Mouse (Mus musculus) right cerebral cortex, postnatal 4 days (tissue): ENCODE data around the gene Itpr2.

ENCODE experiments used
- DNase-seq: peaks from one replicate; pipeline ENCODE4 v3.0.0-alpha.2; 2022

Gene Itpr2

DNA sequence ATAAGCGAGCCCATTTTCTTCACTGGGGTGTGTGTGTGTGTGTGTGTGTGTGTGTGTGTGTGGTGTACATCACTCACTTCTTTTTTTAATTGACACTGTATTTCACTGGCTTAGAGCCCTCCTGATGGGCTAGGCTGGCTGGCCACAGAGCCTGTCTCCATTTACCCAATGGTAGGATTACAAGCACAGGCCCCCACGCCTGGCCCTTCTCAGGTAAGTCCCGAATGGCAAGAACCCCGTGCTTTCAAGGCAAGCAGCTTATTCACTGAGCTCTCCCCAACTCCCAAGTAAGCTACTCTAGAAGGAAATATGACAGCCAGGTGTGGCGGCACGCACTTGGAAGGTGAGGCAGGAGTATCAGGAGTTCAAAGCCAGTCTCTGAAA is 91.6 kb downstream of the Itpr2 start:
- DNase-seq = no peak

DNA sequence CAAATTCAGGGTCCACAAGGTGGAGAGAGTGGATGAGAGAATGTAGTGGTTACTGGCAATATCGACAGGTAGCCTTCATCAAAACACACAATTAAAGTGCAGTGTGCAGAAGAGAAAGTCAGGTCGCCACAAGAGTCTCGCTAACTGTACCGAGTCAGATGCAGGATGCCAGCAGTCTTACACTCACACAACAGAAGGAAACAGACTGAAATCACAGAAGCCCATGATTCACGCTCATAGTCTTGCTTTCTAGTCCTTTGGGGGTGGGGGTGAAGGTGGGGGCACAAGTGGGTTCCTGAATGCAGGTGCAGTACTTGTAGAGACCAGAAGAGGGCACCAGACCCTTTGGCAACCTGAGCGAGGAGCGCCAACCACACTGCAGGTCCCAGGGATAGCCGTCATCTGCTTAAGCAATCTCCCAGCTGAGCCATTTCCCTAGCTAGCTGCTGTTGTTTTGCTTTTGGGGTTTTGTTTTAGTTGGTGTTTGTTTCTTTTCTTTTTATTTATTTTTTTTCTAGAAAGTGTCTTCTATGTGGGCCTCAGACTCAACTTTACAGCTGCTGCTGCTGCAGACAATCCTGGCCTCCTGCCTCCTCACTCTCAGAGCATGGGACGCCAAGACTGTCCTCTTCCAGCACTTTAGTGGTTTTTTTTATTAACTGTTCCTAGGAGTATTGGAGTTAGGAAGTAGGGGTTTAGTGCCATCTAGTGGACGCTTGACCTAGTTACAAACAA is 92.2 kb downstream of the Itpr2 start:
- peak; percentile 83 for DNase-seq

DNA sequence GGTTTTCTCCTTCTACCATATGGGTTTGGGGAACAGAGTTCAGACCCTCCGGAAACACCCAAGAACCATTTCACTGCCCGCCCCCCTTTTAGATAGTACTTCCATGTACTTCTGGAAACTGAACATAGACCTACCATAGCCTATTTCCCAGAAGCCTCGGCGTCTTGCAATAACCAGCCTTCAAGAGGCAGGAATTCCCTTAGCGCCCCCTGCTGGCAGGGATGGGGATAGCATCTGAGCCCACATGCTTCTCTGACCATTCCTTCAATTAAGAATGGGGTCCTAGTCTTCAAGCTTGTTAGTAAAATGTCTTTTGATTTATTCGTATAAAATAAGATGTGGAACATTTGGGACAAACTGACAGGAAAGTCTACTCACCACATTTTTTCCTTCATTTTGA is 96.6 kb downstream of the Itpr2 start:
- DNase-seq = peak; percentile 39

DNA sequence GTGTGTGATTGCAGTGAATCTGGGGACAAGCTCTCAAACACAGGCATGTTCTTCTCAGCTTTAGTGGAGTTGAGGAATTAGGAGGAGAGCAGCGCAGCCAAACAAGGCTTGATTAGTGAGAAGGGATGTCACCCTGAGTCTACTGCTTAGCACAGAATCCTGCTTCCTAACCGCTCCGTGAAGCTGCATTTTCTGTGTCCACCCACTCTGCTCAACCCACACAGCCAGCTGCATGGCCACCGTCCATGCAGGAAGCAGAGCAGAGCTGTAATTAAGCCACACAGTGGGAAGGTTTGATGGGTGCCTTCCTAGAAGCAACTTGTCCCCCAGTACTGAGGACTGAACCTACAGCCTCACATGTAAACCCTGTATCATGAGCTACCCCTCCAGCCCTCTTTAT is 97.1 kb downstream of the Itpr2 start:
- no peak for DNase-seq

DNA sequence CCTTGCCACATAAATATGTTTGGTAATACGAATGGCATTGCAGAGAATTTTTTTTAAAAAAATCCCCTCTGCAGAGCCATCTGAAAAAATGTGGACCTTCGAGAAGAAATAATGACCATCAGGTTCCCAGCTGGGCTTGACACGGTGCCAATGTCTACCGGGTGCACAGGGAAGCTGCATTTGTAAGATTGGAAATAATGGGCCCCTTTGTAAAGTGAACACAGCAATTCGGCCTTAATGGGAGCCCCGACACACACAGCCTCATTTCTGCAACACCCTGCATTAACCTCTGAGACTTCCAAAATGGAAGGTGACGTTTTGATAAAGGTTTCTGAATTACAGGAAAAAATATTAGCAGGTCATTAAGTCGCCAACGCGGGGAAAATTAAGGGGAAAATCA is 97.9 kb downstream of the Itpr2 start:
- no peak for DNase-seq

DNA sequence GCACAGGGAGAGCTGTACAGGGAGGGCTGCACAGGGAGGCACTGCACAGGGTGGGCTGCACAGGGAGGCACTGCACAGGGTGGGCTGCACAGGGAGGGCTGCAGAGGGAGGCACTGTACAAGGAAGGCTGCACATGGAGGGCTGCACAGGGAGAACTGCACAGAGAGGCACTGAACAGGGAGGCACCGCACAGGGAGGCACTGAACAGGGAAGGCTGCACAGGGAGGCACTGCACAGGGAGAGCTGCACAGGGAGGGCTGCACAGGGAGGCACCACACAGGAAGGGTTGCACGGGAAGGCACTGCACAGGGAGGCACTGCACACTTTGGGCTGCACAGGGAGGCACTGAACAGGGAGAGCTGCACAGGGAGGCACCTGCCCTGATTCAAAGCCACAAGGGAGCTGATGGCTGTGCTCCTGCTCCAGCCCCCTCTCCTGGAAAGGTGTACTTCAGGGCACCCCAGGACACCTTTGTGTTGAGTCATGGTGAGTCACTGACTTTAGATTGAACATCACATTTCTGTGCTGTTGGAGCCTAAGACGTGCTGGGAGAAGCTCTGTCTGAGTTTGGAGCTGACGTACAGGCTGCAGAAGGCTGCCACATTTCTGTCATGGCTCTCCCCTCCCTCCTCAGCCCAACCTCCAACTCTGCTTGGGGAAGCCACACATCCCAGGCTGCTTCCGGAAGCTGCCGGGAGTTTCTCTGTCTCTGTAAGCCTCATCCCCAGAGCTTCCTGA is 98.9 kb downstream of the Itpr2 start:
- no peak for DNase-seq

DNA sequence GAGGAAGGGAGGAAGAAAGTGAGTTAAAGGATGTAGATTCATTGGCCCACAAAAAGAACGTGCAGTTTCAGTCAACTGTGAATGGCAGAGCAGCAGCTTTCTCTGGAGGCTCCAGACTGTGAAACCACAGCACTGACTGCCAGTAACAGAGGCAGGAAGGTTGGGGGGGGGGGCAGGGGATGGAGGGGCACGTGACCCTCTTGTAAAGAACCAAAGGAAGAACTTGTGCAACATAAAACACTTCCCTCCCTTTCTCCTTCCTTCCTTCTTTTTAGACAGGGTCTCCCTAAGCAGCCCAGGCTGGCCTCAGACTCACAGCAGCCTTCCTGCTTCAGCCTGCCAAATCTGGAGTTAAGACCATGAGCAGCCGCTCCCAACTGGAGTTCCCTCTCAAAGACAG is 104.2 kb downstream of the Itpr2 start:
- DNase-seq = no peak

DNA sequence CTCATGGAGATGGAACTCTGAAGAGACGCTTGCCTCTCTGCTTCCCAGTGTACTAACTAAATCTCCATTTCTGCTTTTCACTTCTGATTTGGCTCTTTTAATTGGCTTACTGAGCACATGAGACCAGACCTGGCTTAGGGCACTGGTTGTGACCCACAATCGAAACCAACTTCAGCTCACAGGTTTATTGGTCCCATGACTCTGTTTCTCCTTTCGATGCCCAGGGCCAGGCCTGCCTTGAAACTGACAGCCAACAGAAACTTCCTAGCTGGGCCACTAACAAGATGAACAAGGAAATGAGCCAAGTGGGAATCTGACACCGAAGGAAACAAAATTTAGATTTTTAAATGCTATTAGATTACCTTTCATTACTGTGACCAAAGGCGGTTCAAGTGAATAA is 105.8 kb downstream of the Itpr2 start:
- DNase-seq = no peak

DNA sequence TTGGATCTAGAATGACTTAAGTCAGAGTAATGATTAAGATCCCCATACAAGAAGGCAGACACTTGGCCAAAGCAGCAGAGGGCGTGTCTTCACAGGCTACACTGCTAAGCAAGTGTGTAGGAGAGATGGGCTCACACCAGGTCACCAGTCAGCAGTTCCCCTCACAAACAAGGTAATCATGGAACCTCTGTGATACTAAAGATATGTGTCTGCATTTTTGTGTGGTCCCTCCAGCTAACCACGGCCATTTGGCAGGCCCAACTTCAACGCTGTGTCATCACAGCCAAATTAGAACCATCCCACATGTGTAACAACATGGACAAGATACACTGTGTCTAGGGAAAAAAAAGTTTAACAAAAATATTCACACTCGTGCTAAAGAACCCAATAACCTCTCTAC is 106.4 kb downstream of the Itpr2 start:
- DNase-seq = no peak

DNA sequence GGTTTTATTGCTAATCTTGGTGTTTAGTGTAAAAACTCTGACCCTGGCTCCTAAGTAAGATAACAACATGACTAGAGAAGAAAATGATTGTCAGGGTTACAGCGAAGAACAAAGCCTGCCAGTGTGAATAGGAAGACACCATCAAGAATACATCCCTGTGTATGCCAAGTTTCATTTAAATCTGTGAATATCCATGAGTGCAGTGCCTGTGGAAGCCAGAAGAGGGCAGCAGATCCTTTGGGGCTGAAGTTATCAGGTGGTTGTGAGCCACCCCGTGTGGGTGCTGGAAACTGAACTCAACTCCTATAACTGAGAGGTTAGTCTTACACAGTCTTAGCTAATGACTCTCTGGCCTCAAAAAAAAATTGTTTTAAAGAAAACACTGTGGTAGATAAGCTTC is 109.8 kb downstream of the Itpr2 start:
- no peak for DNase-seq

DNA sequence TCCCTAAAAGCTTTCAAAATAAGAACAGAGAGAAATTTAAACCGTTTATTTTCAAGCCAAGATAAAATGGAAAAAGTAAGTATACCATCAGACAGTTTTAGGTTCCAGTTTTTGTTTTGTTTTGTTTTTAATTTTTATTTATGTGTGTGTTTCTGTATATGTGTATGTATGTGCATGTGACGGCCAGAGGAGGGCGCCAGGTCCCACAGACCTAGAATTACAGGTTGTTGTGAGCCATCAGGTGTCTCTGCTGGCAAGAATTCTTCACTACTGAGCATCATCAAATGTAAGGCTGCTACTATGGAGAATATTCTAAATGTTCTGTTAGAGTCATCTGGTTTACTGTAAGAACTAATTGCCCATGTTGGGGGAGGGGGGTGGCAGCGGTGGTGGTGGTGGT is 111.9 kb downstream of the Itpr2 start:
- no peak for DNase-seq

DNA sequence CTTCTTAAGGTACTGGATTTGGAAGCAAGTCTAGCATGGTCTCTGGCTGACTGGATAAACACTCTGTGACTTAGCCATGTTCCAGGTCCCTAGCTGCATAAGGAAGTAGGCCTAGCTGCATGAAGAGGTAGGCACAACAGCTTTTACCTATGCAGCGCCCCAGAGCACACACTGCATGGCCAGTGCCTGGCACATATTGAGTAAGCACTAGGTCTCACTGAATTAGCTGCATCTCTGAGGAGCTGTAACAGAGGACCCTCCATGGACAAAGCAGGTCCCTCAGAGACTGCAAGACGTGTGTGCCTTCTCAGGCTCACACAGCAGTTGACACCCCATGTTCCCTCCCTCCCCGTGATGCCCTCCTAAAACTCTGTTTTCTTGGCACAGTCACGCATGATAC is 114.0 kb downstream of the Itpr2 start:
- no peak for DNase-seq

DNA sequence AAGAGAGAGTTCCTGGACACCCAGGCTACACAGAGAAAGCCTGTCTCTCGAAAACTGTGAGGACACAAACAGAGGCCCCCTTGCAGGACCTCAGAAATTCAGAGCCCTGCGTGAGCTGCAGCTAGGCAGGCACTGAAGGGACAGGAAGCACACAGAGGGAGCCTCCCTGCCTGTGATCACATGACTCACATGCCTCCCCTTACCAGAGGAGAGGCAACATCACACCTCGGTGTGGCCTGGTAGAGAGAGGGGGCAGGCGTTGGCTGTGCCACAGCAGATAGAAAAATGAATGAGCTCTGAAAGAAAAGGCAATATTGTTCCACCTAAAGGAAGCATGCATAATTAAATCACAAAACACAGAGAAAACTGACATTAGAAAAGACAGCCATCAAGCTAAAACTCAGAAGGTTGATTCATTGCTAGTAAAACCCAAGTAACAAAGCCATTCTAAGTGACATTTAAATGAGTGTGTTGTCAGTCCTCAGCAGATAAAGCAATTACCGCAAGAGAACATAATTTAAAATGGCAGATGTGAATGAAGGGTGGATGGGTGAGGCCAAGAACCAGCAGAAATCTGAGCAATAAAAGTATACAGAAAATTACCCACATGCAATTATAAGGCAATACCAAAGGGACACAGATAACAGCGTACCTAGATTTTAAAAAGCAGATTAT is 114.8 kb downstream of the Itpr2 start:
- no peak for DNase-seq

DNA sequence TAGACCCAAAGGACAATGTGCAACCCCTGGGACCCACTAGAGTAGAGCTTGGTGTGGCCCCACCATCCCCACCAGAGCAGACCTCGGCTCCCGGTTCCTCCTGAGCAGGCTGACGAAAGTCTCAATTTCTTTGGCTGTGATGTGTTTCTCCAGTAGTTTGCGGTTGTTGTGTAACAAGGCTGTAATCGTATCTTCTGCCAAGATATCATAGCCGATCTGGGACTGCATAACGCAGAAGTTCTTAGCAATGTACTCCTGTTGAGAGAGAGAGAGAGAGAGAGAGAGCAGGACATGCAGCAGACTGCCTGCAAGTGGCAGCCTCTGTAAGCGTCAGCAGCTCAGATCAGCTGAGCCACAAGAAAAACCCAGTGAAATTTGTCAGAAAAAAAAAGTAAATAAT is 122.8 kb downstream of the Itpr2 start:
- DNase-seq = no peak

DNA sequence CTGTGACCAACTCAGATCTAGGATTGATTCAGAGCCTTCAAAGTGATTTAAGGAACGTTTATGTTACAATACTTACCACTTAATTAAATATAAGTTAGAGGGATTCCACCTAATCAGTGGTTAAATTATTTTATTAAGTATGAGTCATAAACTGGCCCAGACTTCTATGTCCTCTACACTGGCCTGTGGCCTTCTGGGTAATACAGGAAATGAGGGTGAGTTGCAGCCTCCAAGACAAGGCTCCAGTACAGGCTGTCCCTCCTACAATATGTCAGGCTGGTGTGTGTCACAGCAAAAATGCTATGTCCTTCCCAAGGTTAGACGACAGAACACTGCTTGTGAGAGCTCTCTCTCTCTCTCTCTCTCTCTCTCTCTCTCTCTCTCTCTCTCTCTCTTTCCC is 130.5 kb downstream of the Itpr2 start:
- DNase-seq = no peak

DNA sequence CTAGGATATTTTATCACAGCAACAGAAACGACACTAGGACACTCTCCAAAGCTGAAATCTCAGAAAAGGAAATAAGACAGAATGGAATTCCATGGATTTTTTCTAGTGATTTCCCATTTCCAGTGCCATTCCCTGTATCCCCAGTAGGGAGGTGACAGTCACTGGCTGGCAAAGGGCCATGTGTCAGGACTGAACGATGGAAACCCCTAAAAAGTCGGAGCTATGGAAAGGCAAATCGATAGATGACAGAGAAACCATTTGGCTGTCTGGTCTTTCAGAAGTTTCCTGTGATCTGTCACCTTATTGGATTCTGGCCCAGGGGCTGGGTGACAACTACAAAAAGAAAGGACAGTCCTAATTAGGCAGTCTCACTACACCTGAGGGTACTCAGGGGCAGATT is 135.8 kb downstream of the Itpr2 start:
- no peak for DNase-seq

DNA sequence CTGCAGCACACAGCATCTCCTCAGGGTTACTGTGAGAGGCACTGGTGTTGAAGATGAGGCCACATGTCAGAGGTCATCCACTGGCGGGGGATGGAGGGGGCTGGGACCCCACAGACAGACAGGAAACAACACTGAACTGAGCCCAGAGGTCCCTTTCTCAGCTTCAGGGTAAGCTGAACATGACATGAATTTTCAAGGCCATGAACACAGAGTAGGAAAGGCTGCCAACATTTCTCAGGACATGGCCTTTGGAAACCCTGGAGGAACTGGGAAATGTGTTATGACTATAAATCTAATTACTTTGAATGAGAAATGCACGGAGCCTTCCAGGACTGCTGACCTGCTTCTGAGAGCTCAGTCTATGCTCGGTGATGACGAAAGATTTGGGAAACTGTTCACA is 144.1 kb downstream of the Itpr2 start:
- no peak for DNase-seq

DNA sequence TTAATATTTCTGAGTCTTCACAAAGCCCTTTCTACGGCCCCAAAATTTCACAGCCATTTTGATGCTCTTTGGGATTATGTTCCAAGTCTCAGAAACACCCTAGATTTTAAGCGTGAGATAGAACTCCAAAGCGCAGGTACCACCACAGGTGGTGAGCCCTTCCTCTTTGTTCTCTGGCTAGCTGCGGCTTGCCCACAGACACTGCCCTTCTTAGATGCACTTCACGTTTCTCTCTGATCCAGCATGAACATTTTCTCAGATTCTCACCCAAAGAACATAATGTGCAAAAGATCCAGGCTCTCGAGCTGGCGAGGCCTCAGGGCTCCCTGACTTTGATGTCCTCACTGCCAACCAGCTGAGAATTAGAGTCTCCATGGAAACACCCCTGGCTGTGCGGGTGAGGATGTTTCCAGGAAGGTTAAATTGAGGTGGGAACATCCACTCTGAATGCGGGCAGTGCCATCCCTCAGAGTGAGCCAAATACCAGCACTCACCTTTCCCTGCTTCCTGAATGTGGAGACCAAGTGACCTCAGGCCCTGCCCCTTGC is 149.7 kb downstream of the Itpr2 start:
- no peak for DNase-seq

DNA sequence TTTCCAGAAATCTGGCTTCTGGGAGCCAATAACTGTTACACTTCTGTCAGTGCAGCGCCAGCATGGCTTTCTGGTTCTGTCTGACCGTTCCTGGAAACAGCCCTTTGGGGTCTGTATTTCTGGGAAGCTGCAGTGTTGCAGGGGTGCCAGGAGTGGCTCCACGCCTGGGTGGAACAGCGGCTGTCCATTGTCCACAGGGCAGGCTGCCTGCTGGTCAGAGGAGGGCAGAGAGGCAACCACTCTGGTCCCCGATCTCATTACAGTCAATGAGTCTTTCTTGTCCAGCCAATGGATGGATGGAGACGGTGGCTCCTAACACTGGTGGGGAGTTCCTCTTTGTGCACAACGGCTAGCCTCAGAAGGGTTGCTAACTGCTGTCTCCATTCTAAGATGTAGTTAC is 150.2 kb downstream of the Itpr2 start:
- DNase-seq = no peak

DNA sequence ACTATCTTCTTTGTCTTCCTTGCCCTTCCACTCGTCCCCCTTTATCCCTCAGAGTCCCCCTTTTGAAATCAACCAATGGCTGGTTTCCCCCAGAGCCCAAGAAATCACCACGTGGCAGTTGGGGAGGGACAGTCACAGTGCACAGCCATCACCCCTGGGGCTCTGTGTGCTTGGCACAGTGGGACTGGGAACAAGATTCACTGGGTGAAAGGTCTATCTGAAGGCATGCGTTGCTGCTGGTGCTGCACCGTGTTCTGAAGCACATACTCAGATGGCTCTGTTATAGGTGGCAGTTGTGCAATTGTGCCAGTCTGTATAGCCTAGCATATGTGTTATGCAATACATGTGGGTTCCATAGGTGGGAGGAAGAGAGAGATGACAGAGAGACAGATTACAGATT is 154.5 kb downstream of the Itpr2 start:
- no peak for DNase-seq

DNA sequence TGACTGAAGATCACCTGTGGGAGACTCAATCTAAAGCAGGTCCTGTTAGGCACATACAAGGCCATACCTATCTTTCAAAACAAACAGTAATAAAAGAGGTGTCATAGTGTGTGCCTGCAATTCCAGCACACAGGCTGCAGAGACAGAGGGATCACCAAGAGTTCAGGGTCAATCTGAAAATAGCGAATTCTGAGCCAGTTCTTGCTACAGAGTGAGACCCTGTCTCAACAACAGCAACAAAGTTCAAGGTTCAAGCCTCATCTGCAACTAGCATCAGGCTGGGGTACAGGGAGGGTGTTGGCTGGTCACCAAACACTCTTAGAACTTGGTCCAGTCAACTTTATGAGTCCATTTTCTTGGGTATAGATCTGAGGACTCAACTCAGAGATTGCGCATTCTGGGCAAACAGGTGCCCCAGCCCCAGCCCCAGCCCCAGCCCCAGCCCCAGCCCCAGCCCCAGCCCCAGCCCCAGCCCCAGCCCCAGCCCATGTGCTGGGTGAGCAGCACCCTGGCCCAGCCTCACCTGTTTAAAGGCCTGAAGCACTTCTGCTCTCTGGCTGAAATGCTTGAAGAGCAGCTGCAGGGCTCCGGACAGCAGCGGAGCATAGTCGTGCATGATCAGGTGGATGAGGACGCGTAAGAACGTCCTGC is 155.4 kb downstream of the Itpr2 start:
- DNase-seq = no peak

DNA sequence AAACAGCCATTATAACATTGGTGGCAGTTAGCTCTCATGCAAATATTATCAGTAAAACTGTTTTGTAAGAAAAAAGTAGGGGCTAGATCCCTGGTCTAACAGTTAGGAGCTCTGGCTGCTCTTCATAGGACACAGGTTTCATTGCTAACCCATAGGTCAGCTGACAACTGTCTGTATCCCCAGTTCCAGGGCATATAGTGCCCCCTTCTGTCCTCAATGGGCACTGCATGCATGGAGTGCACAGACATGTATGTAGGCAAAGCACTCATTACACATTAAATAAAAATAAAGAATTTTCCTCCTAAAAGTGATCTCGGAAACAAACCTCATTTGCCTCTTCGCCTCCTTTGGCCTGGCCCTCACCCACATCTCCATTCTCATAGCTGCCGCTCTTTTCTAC is 157.3 kb downstream of the Itpr2 start:
- peak; percentile 29 for DNase-seq

DNA sequence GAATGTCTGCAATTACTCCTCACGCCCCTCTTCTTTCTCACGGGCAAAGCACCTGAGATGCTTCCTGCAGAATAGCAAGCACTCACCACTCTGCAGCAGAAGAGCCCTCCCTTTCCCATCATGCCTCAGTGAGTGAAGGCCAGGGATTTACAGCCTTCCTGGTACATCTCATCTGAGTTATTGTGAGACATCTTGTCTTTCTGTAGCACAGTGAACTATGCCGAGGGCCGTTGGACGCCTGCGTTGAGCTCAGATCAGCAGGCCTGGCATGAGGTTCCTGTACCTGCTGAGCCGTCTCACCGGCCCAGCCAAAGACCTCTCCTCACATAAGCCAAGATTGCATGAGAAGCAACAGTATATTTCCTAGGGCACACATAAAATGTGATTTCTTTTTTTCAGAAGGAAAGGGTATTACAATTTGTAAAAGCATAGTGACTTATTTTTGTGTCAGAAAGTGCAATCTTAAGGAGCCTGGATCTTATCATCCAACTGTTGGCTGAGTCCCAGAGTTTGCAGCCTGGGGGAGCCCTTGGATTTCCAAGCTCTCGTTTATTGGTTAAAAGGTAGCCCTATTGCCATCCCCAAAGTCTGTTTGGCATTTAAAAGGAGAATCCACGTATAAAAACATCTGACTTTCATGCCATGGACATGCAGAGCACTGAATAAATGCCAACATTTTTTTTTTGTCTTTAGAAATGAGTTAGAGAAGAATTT is 158.2 kb downstream of the Itpr2 start:
- DNase-seq = no peak
